ENCODE assay signal across 16 mouse cellular contexts in the genomic region with DNA sequence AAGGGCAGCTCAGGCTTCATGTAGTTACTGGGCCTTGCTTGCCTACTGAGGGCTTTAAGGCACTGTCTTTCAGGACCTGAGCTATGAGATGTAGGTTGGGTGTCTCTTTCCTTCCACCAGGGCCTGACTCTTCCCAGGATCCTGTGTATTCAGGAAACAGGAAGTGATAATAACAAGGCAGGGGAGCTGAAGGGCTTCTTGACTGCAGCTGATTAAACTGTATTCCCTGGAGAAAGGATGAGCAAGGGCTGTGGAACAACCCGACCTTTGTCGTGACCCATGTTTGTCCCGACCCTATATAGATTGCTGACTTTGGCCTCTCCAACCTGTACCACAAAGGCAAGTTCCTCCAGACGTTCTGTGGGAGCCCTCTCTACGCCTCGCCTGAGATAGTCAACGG. TPM values are rescaled to one million over a fixed set of nuclear protein-coding genes. Genes with fewer than 3 reads are reported as not detected.
DNase-seq lines count a peak whose midpoint lies in the region; ATAC-seq and TF ChIP-seq lines count a peak whose summit lies in the region.
"Had no signal": no experiment of that assay in that cellular context is flagged by ENCODE, and none has a peak within 500 bp of the region (broad histone marks: within the 10 kb centered on the region; RNA-seq: fewer than 3 reads in every experiment).

No protein-coding gene starts in this region.

- H3K27me3 ChIP-seq in forebrain, embryonic 12.5 days = no peaks in the 10 kb centered on the region
- H3K27me3 ChIP-seq in forebrain, embryonic 15.5 days = no peaks in the 10 kb centered on the region
- no peaks in the 10 kb centered on the region for H3K27me3 ChIP-seq in kidney, adult 2 months (replicated peaks; ENCODE audit: control insufficient read depth, insufficient read depth, low read length)
- H3K27me3 ChIP-seq in midbrain, embryonic 12.5 days = no peaks in the 10 kb centered on the region
- no peaks in the 10 kb centered on the region for H3K27me3 ChIP-seq in midbrain, embryonic 15.5 days (replicated peaks)
- H3K27me3 ChIP-seq: embryonic facial prominence, embryonic 13.5 days; hindbrain, embryonic 15.5 days had no signal

- intact Hi-C loops in left cerebral cortex, postnatal 25 days (cut with DNase I) = no loop called here
- intact Hi-C loops in gastrocnemius, postnatal 36 days (cut with DNase I) = no loop called here

- no peak for DNase-seq in kidney, adult 2 months
- no peak for DNase-seq in kidney, adult 8-10 months
- DNase-seq in left cerebral cortex, postnatal 25 days (ENCODE audit: low spot score in 2 of 2) = no peak
- DNase-seq in gastrocnemius, postnatal 36 days = no peak
- DNase-seq: adrenal gland, postnatal 10 days; gastrocnemius, postnatal 10 days had no signal

- ATAC-seq in forebrain, embryonic 12.5 days (ENCODE audit: low FRiP score) = no peak
- ATAC-seq in forebrain, embryonic 15.5 days (replicated peaks) = no peak
- no peak for ATAC-seq in midbrain, embryonic 12.5 days (ENCODE audit: low FRiP score, low read depth)
- no peak for ATAC-seq in midbrain, embryonic 15.5 days (replicated peaks)
- ATAC-seq: forebrain, embryonic 16.5 days; inflammation-experienced regulatory T-cells, adult 6 months had no signal

- TF ChIP-seq CTCF in kidney, adult 2 months (conservative IDR thresholded peaks at IDR 0.05; ENCODE audit: insufficient read depth, insufficient read length, low read depth, low read length) = no peak

- H3K4me2 ChIP-seq in forebrain, embryonic 12.5 days = no peak overlapping the region
- no peak overlapping the region for H3K4me2 ChIP-seq in forebrain, embryonic 15.5 days (replicated peaks)
- H3K4me2 ChIP-seq in midbrain, embryonic 12.5 days (replicated peaks) = no peak overlapping the region
- H3K4me2 ChIP-seq in midbrain, embryonic 15.5 days = no peak overlapping the region
- H3K4me2 ChIP-seq: embryonic facial prominence, embryonic 13.5 days; heart, embryonic 15.5 days; hindbrain, embryonic 15.5 days had no signal

- TF ChIP-seq POLR2A in kidney, adult 2 months (IDR thresholded peaks at IDR 0.05; ENCODE audit: low read depth, low read length) = no peak

- H3K36me3 ChIP-seq in forebrain, embryonic 12.5 days (replicated peaks) = peaks cover 76% of the 10 kb centered on the region
- peaks cover 11% of the 10 kb centered on the region; the same call in 1 of the 2 replicates for H3K36me3 ChIP-seq in forebrain, embryonic 15.5 days
- H3K36me3 ChIP-seq in kidney, adult 2 months (ENCODE audit: control insufficient read depth, insufficient read depth, low read length) = peaks cover 22% of the 10 kb centered on the region
- peaks cover 75% of the 10 kb centered on the region for H3K36me3 ChIP-seq in midbrain, embryonic 12.5 days
- H3K36me3 ChIP-seq in midbrain, embryonic 15.5 days (replicated peaks) = 0 out of 2 replicates have a peak, but pooled peaks cover 3% of the 10 kb centered on the region
- H3K36me3 ChIP-seq: embryonic facial prominence, embryonic 13.5 days; heart, embryonic 15.5 days had no signal

- H3K4me1 ChIP-seq in forebrain, embryonic 12.5 days = peaks cover 96% of the 10 kb centered on the region
- peaks cover 56% of the 10 kb centered on the region for H3K4me1 ChIP-seq in forebrain, embryonic 15.5 days
- H3K4me1 ChIP-seq in kidney, adult 2 months (ENCODE audit: control insufficient read depth, insufficient read depth, low read length) = peaks cover 61% of the 10 kb centered on the region
- peaks cover 93% of the 10 kb centered on the region for H3K4me1 ChIP-seq in midbrain, embryonic 12.5 days
- H3K4me1 ChIP-seq in midbrain, embryonic 15.5 days = peaks cover 60% of the 10 kb centered on the region

- no peak overlapping the region for H3K4me3 ChIP-seq in forebrain, embryonic 12.5 days (replicated peaks)
- no peak overlapping the region for H3K4me3 ChIP-seq in forebrain, embryonic 15.5 days
- no peak overlapping the region for H3K4me3 ChIP-seq in kidney, adult 2 months (ENCODE audit: insufficient read depth, low read depth, low read length)
- H3K4me3 ChIP-seq in midbrain, embryonic 12.5 days = no peak overlapping the region
- H3K4me3 ChIP-seq in midbrain, embryonic 15.5 days = no peak overlapping the region
- H3K4me3 ChIP-seq: embryonic facial prominence, embryonic 13.5 days; heart, embryonic 15.5 days; hindbrain, embryonic 15.5 days had no signal

- H3K9ac ChIP-seq in forebrain, embryonic 12.5 days = no peak overlapping the region
- H3K9ac ChIP-seq in forebrain, embryonic 15.5 days (replicated peaks) = no peak overlapping the region
- H3K9ac ChIP-seq in midbrain, embryonic 12.5 days (replicated peaks) = no peak overlapping the region; the same call in 1 of the 2 replicates
- no peak overlapping the region for H3K9ac ChIP-seq in midbrain, embryonic 15.5 days
- H3K9ac ChIP-seq: embryonic facial prominence, embryonic 13.5 days; heart, embryonic 15.5 days; hindbrain, embryonic 15.5 days had no signal

- 87% methylated on average over 7 of the region's 7 CpGs for WGBS in forebrain, embryonic 12.5 days
- WGBS in forebrain, embryonic 15.5 days = 85% methylated on average over 7 of the region's 7 CpGs
- WGBS in kidney, adult 2 months = 54% methylated on average over 7 of the region's 7 CpGs
- 78% methylated on average over 7 of the region's 7 CpGs for WGBS in midbrain, embryonic 12.5 days
- 86% methylated on average over 7 of the region's 7 CpGs for WGBS in midbrain, embryonic 15.5 days

- 0 out of 2 replicates have a peak overlapping the region, but pooled peaks have one; percentile 93 for H3K27ac ChIP-seq in forebrain, embryonic 12.5 days
- no peak overlapping the region for H3K27ac ChIP-seq in forebrain, embryonic 15.5 days (replicated peaks)
- H3K27ac ChIP-seq in kidney, adult 2 months (ENCODE audit: insufficient read depth, low read depth, low read length) = peak overlapping the region; percentile 13; the same call in 1 of the 2 replicates
- H3K27ac ChIP-seq in midbrain, embryonic 12.5 days (replicated peaks) = peak overlapping the region; percentile 94
- H3K27ac ChIP-seq in midbrain, embryonic 15.5 days = no peak overlapping the region
- H3K27ac ChIP-seq: embryonic facial prominence, embryonic 13.5 days; heart, embryonic 15.5 days; hindbrain, embryonic 15.5 days had no signal

- H3K9me3 ChIP-seq in forebrain, embryonic 12.5 days = no peaks in the 10 kb centered on the region
- no peaks in the 10 kb centered on the region for H3K9me3 ChIP-seq in forebrain, embryonic 15.5 days
- H3K9me3 ChIP-seq in midbrain, embryonic 12.5 days = no peaks in the 10 kb centered on the region
- H3K9me3 ChIP-seq in midbrain, embryonic 15.5 days = no peaks in the 10 kb centered on the region
- H3K9me3 ChIP-seq: embryonic facial prominence, embryonic 13.5 days; heart, embryonic 15.5 days; hindbrain, embryonic 15.5 days had no signal

RNA-seq across cellular contexts. Expression of a gene that starts 13.7 kb away (rescaled TPM):
- 49.9 and 54.0 TPM in 2 replicates for polyA plus RNA-seq in forebrain, embryonic 12.5 days (2016; fragmentation: Nextera tagmentation; extraction: Ambion mirVana)
- polyA plus RNA-seq in forebrain, embryonic 15.5 days (2015; fragmentation: Nextera tagmentation; extraction: Ambion mirVana) = 15.9 and 16.5 TPM in 2 replicates
- 56.1 and 73.7 TPM in 2 replicates for polyA plus RNA-seq in kidney, adult 2 months (2012; rRNA removed)
- 94.9 and 101 TPM in 2 replicates for polyA plus RNA-seq in midbrain, embryonic 12.5 days (2016; fragmentation: Nextera tagmentation; extraction: Ambion mirVana)
- polyA plus RNA-seq in midbrain, embryonic 15.5 days (2015; fragmentation: Nextera tagmentation; extraction: Ambion mirVana) = 26.1 and 27.9 TPM in 2 replicates
- total RNA-seq in left cerebral cortex, postnatal 25 days (2021) = under 1 TPM; 0.94 to 0.96 TPM
- total RNA-seq in gastrocnemius, postnatal 36 days (2021) = under 1 TPM; 0.59 to 0.99 TPM

RNA-seq across cellular contexts. Expression of a gene that starts 31.2 kb away (rescaled TPM):
- polyA plus RNA-seq in forebrain, embryonic 12.5 days (2016; fragmentation: Nextera tagmentation; extraction: Ambion mirVana) = 1.7 TPM in 2 replicates
- polyA plus RNA-seq in forebrain, embryonic 15.5 days (2015; fragmentation: Nextera tagmentation; extraction: Ambion mirVana) = 2.4 and 3.1 TPM in 2 replicates
- 15.7 and 17.7 TPM in 2 replicates for polyA plus RNA-seq in kidney, adult 2 months (2012; rRNA removed)
- 5.2 and 5.4 TPM in 2 replicates for polyA plus RNA-seq in midbrain, embryonic 12.5 days (2016; fragmentation: Nextera tagmentation; extraction: Ambion mirVana)
- polyA plus RNA-seq in midbrain, embryonic 15.5 days (2015; fragmentation: Nextera tagmentation; extraction: Ambion mirVana) = 10.7 and 11.5 TPM in 2 replicates
- 10 to 100 TPM; 11.3 to 14.1 TPM for total RNA-seq in left cerebral cortex, postnatal 25 days (2021)
- under 1 TPM; 0.07 to 0.10 TPM for total RNA-seq in gastrocnemius, postnatal 36 days (2021)
- total RNA-seq: MEL had no signal
- polyA plus RNA-seq: inflammation-experienced regulatory T-cells, adult 6 months had no signal

Comparison
In these comparisons a context has a peak if more than half of its experiments do, and no peak if none do; other contexts are left out.
1. H3K27ac ChIP-seq: peak in forebrain, embryonic 12.5 days (single experiment), kidney, adult 2 months (single experiment) and midbrain, embryonic 12.5 days (single experiment); none in forebrain, embryonic 15.5 days (single experiment) and midbrain, embryonic 15.5 days (single experiment).